Mouse (Mus musculus): Measurements from ENCODE around the gene Smco3. TPM values are rescaled to one million over a fixed set of nuclear protein-coding genes. Genes with fewer than 3 reads are reported as not detected.
"Not testable (repeated sequence)": the region's sequence is repeated elsewhere in the genome, so short reads cannot be mapped to it uniquely, and the experiment has no call there.

Gene Smco3
- not detected in 2 replicates for polyA plus RNA-seq (2016; fragmentation: Nextera tagmentation; extraction: Ambion mirVana)

DNA sequence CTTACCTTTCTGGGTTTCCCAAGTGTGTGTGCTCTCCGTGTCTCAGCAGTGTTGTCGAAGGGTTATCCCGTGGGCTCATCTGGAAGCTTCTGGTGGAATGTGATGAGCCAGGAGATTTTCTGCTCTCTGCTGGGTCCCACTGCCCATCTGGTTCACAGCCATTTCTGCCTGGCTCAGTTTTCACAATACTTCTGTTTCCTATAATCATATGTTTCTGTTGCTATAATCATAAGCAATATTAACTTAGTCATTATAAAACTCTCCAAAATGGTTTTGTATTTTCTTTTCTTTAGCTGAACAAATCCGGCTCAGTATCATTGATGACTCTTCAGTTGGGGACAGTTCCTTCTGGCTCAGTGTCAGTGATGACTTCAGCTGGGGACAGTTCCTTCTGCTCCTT, at the start of gene Smco3:
Gene Smco3, minus strand, starts transcription at position 101 of the 400 bp plus-strand sequence.
- Histone ChIP-seq H3K36me3 (no peaks in the 10 kb centered on the region), H3K9me3 (no peaks in the 10 kb centered on the region), H3K27me3 (peaks cover 5% of the 10 kb centered on the region; the same call in 1 of the 2 replicates), H3K4me3 (replicated peaks) (no peak within 1 kb of the TSS), H3K4me1 (replicated peaks) (no peaks in the 10 kb centered on the region), H3K27ac (no peak within 1 kb of the TSS), H3K4me2 (no peak within 1 kb of the TSS), H3K9ac (replicated peaks) (no peak within 1 kb of the TSS)
- ATAC-seq (ENCODE audit: insufficient number of reproducible peaks, insufficient read depth, low FRiP score, low TSS enrichment, low read depth), result no peak
- 56% methylated on average over 4 of the region's 4 CpGs for WGBS

DNA sequence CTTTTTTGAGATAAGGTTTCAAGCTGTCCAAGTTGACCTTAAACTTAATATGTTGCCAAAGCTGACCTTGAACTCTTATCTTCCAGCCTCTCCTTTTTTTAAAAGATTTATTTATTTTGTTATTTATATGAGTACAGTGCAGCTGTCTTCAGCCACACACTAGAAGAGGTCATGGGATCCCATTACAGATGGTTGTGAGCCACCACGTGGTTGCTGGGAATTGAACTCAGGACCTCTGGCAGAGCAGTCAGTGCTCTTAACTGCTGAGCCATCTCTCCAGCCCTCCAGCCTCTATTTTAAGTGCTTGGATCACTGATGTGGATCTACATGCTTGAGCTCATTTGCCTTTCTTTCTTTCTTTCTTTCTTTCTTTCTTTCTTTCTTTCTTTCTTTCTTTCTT, 49.5 kb upstream of the Smco3 start:
- not testable (repeated sequence) for H3K27me3 ChIP-seq; H3K9ac ChIP-seq (replicated peaks); H3K4me3 ChIP-seq (replicated peaks); H3K4me2 ChIP-seq; H3K4me1 ChIP-seq (replicated peaks); H3K36me3 ChIP-seq; ATAC-seq (ENCODE audit: insufficient number of reproducible peaks, insufficient read depth, low FRiP score, low TSS enrichment, low read depth); H3K27ac ChIP-seq; H3K9me3 ChIP-seq
- 43% methylated on average over 1 of the region's 1 CpGs for WGBS

DNA sequence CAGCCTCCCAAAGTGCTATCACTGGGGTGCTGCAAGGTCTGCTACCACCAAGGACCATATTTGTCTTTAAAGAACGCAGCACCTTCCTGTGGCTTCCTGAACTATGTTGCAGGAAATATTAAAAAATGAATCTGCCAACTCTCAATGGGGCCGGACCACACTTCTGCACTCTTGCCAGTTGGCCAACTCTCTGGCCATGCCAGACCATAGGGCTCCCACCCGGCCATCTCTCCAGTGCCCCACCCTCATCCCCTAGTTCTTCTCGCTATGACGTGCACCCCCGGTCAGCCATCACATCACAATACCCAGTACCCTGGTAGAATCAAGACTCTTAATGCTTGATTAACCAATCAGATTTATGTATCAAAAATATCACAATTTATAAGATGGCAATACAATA, 48.7 kb upstream of the Smco3 start:
- Histone ChIP-seq H3K9ac (replicated peaks) (no peak overlapping the region), H3K27ac (no peak overlapping the region), H3K27me3 (no peaks in the 10 kb centered on the region), H3K4me2 (no peak overlapping the region), H3K36me3 (no peaks in the 10 kb centered on the region), H3K4me1 (replicated peaks) (peaks cover 3% of the 10 kb centered on the region; the same call in 1 of the 2 replicates), H3K4me3 (replicated peaks) (no peak overlapping the region), H3K9me3 (no peaks in the 10 kb centered on the region)
- no peak for ATAC-seq (ENCODE audit: insufficient number of reproducible peaks, insufficient read depth, low FRiP score, low TSS enrichment, low read depth)
- 94% methylated on average over 6 of the region's 6 CpGs for WGBS

- no peak; the same call in 1 of the 2 replicates for ATAC-seq (ENCODE audit: insufficient number of reproducible peaks, insufficient read depth, low FRiP score, low TSS enrichment, low read depth)
- Histone ChIP-seq H3K4me3 (replicated peaks) (no peak overlapping the region), H3K4me1 (replicated peaks) (peaks cover 3% of the 10 kb centered on the region; the same call in 1 of the 2 replicates), H3K27me3 (no peaks in the 10 kb centered on the region), H3K9ac (replicated peaks) (no peak overlapping the region), H3K9me3 (no peaks in the 10 kb centered on the region), H3K27ac (no peak overlapping the region), H3K4me2 (no peak overlapping the region), H3K36me3 (no peaks in the 10 kb centered on the region)
- WGBS, result 87% methylated on average over 3 of the region's 3 CpGs
Observed at GRCm38 (mm10) chr6:136883431-136883915, 48.2 kb upstream of the Smco3 start.

DNA sequence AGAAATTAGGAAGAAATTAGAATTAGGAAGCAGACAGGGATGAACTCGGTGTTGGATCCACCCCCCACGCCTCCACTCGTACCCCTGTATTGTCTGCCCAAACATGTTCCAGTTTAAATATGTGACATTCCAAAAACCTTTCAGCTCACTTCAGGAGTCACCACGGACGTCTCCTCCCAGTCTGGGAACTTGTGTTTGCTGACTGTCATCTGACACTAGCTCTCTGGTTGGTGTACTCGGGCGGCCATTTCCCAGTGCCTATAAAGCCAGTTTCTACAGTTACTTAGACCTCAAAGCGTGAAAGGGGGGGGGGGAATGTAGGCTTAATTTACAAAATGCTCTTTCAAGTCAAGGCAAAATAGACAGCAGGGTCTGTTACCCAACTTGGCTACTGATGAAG, 46.4 kb upstream of the Smco3 start:
- ATAC-seq (ENCODE audit: insufficient number of reproducible peaks, insufficient read depth, low FRiP score, low TSS enrichment, low read depth), result no peak
- Histone ChIP-seq H3K27me3 (no peaks in the 10 kb centered on the region), H3K9me3 (no peaks in the 10 kb centered on the region), H3K4me1 (replicated peaks) (peaks cover 3% of the 10 kb centered on the region; the same call in 1 of the 2 replicates), H3K27ac (0 out of 2 replicates have a peak overlapping the region, but pooled peaks have one; percentile 23), H3K4me3 (replicated peaks) (no peak overlapping the region), H3K9ac (replicated peaks) (no peak overlapping the region), H3K4me2 (no peak overlapping the region), H3K36me3 (no peaks in the 10 kb centered on the region)
- 54% methylated on average over 8 of the region's 8 CpGs for WGBS

GRCm38 (mm10) chr6:136875670-136876069, 40.4 kb upstream of the Smco3 start, which contains the start of gene Mgp:
TSS of gene Mgp (minus strand) at chr6:136875823.
- H3K27me3 ChIP-seq, result no peaks in the 10 kb centered on the region
- H3K4me1 ChIP-seq (replicated peaks), result peaks cover 24% of the 10 kb centered on the region
- H3K4me3 ChIP-seq (replicated peaks), result peak within 1 kb of the TSS; percentile 30
- 24% methylated on average over 9 of the region's 9 CpGs for WGBS
- ATAC-seq (ENCODE audit: insufficient number of reproducible peaks, insufficient read depth, low FRiP score, low TSS enrichment, low read depth), result peak; percentile 65; the same call in 1 of the 2 replicates
- peak within 1 kb of the TSS; percentile 55 for H3K4me2 ChIP-seq
- H3K9me3 ChIP-seq, result no peaks in the 10 kb centered on the region
- peak within 1 kb of the TSS; percentile 52 for H3K9ac ChIP-seq (replicated peaks)
- no peaks in the 10 kb centered on the region for H3K36me3 ChIP-seq
- peak within 1 kb of the TSS; percentile 60 for H3K27ac ChIP-seq

GRCm38 (mm10) chr6:136874599-136874998, 39.3 kb upstream of the Smco3 start:
- WGBS, result 46% methylated on average over 8 of the region's 8 CpGs
- Histone ChIP-seq H3K9ac (replicated peaks) (no peak overlapping the region), H3K4me1 (replicated peaks) (peaks cover 24% of the 10 kb centered on the region), H3K4me2 (peak overlapping the region; percentile 55), H3K9me3 (no peaks in the 10 kb centered on the region), H3K36me3 (no peaks in the 10 kb centered on the region), H3K27me3 (no peaks in the 10 kb centered on the region), H3K4me3 (replicated peaks) (no peak overlapping the region; the same call in 1 of the 2 replicates), H3K27ac (peak overlapping the region; percentile 8)
- ATAC-seq (ENCODE audit: insufficient number of reproducible peaks, insufficient read depth, low FRiP score, low TSS enrichment, low read depth), result no peak

- Histone ChIP-seq H3K9me3 (no peaks in the 10 kb centered on the region), H3K9ac (replicated peaks) (no peak overlapping the region), H3K4me1 (replicated peaks) (peaks cover 18% of the 10 kb centered on the region), H3K27me3 (no peaks in the 10 kb centered on the region), H3K27ac (no peak overlapping the region), H3K36me3 (no peaks in the 10 kb centered on the region), H3K4me2 (no peak overlapping the region), H3K4me3 (replicated peaks) (no peak overlapping the region)
- ATAC-seq (ENCODE audit: insufficient number of reproducible peaks, insufficient read depth, low FRiP score, low TSS enrichment, low read depth), result no peak
- 77% methylated on average over 5 of the region's 5 CpGs for WGBS
Observed at GRCm38 (mm10) chr6:136868921-136869320, 33.7 kb upstream of the Smco3 start.

DNA sequence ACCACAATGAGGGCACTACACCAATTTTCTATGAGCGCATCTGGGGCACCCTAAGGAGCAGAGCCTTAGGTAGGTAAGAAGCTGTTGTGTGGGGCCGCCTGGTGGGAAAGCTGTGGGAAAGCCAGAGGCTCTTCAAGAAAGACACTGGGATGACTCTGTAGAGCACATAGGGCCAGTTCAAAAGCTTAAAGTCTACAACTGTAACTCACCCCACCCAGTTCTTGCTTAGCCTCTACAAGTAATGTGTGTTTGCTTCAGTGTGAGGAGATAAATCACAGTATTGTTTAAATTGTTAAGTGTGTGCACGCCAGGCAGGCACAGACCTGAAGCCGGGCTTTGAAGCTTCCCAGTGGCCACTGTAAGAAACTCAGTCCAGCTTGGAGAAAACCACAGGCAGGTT, 30.9 kb upstream of the Smco3 start:
- no peaks in the 10 kb centered on the region for H3K36me3 ChIP-seq
- 75% methylated on average over 4 of the region's 4 CpGs for WGBS
- H3K27me3 ChIP-seq, result no peaks in the 10 kb centered on the region
- peaks cover 14% of the 10 kb centered on the region for H3K4me1 ChIP-seq (replicated peaks)
- no peak overlapping the region for H3K9ac ChIP-seq (replicated peaks)
- H3K4me2 ChIP-seq, result no peak overlapping the region
- no peak overlapping the region for H3K27ac ChIP-seq
- H3K4me3 ChIP-seq (replicated peaks), result no peak overlapping the region
- H3K9me3 ChIP-seq, result no peaks in the 10 kb centered on the region
- no peak for ATAC-seq (ENCODE audit: insufficient number of reproducible peaks, insufficient read depth, low FRiP score, low TSS enrichment, low read depth)

- Histone ChIP-seq H3K4me2 (no peak overlapping the region), H3K27me3 (no peaks in the 10 kb centered on the region), H3K9ac (replicated peaks) (no peak overlapping the region), H3K27ac (no peak overlapping the region), H3K36me3 (no peaks in the 10 kb centered on the region), H3K4me1 (replicated peaks) (peaks cover 14% of the 10 kb centered on the region), H3K9me3 (no peaks in the 10 kb centered on the region), H3K4me3 (replicated peaks) (no peak overlapping the region)
- no peak for ATAC-seq (ENCODE audit: insufficient number of reproducible peaks, insufficient read depth, low FRiP score, low TSS enrichment, low read depth)
- 90% methylated on average over 5 of the region's 5 CpGs for WGBS
Observed at GRCm38 (mm10) chr6:136865360-136865759, 30.1 kb upstream of the Smco3 start.

DNA sequence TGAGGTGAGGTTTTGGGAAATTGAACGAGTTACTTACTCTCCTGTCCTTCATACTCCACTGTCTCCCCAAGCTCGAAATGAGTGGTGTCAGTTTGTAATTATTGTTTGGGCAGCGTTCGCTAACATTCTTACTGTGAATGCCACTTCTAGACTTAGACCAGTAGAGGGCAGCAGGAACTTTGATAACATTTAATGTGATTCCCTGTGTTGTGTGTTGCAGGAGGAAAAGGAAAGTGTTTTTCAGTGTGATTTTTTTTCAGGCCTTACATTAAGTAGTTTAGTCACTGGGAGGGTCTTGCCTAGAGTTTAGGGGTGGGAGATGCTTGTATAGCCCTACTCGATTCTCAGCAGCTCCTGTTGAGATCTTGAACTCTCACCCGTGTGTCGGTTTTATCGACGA, 25.8 kb upstream of the Smco3 start:
- no peak overlapping the region for H3K4me2 ChIP-seq
- H3K4me1 ChIP-seq (replicated peaks), result peaks cover 19% of the 10 kb centered on the region; the same call in 1 of the 2 replicates
- H3K36me3 ChIP-seq, result no peaks in the 10 kb centered on the region
- no peak overlapping the region for H3K4me3 ChIP-seq (replicated peaks)
- no peaks in the 10 kb centered on the region for H3K9me3 ChIP-seq
- no peak overlapping the region for H3K27ac ChIP-seq
- no peaks in the 10 kb centered on the region; the same call in 1 of the 2 replicates for H3K27me3 ChIP-seq
- ATAC-seq (ENCODE audit: insufficient number of reproducible peaks, insufficient read depth, low FRiP score, low TSS enrichment, low read depth), result no peak
- H3K9ac ChIP-seq (replicated peaks), result no peak overlapping the region
- WGBS, result 49% methylated on average over 9 of the region's 9 CpGs

DNA sequence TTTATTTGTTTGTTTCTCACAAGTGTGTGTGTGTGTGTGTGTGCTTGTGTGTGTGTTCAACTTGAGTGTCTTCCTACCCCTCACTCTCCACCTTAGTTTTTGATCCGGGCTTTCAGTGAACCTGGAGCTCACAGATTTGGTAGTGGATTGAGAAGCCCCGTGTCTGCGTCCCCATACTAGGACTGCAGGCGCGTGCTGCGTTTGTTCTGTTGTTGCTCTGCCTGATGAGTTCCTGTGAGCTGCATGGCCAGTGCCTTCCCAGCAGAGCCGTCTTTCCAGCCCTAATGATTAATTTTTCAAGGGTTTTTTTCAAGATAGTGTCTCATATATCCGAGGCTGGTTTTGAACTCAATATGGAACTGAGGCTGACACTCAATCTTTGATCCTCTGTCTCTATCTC, 23.2 kb upstream of the Smco3 start:
- Histone ChIP-seq H3K4me1 (replicated peaks) (peaks cover 24% of the 10 kb centered on the region; the same call in 1 of the 2 replicates), H3K27me3 (no peaks in the 10 kb centered on the region; the same call in 1 of the 2 replicates), H3K4me2 (no peak overlapping the region), H3K36me3 (no peaks in the 10 kb centered on the region), H3K9me3 (no peaks in the 10 kb centered on the region), H3K9ac (replicated peaks) (no peak overlapping the region), H3K27ac (no peak overlapping the region), H3K4me3 (replicated peaks) (no peak overlapping the region)
- no peak for ATAC-seq (ENCODE audit: insufficient number of reproducible peaks, insufficient read depth, low FRiP score, low TSS enrichment, low read depth)
- 68% methylated on average over 8 of the region's 8 CpGs for WGBS

All from limb, embryonic 12.5 days (tissue).